Mouse (Mus musculus): ENCODE results near the gene Sumo3. TPM values are rescaled to one million over a fixed set of nuclear protein-coding genes. Genes with fewer than 3 reads are reported as not detected.

Gene Sumo3
- total RNA-seq, 2 experiments from 2014 or later, result 129 to 135 TPM

- intact Hi-C loops (cut with DNase I), result loop anchor here (5.0 kb wide), 1 partner anchor 105 kb away; the partner anchor contains the start of gene Fam207a
- DNase-seq (ENCODE audit: low spot score in 2 of 2), result peak; percentile 92 to 95
These were observed 16.4 kb downstream of the Sumo3 start, which contains the start of gene Ube2g2 for GRCm38 (mm10) chr10:77622055-77622988. Ube2g2 (plus strand) TSS chr10:77622275.

- intact Hi-C loops (cut with DNase I), result loop anchor here (5.0 kb wide), 1 partner anchor 106 kb away; the partner anchor contains the start of gene Fam207a
- peak in 1 of 2 experiments; percentile 62 for DNase-seq (ENCODE audit: low spot score in 2 of 2)
These were observed 17.2 kb downstream of the Sumo3 start for GRCm38 (mm10) chr10:77623069-77623492.

GRCm38 (mm10) chr10:77623639-77624400, 17.9 kb downstream of the Sumo3 start:
- DNase-seq (ENCODE audit: low spot score in 2 of 2), result no peak
- intact Hi-C loops (cut with DNase I), result loop anchor here (5.0 kb wide), 1 partner anchor 107 kb away; the partner anchor contains the start of gene Fam207a

- DNase-seq (ENCODE audit: low spot score in 2 of 2), result peak; percentile 55 to 73
- intact Hi-C loops (cut with DNase I), result loop anchor here (5.0 kb wide), 1 partner anchor 107 kb away; the partner anchor contains the start of gene Fam207a
These were observed 18.7 kb downstream of the Sumo3 start for GRCm38 (mm10) chr10:77624570-77624995.

GRCm38 (mm10) chr10:77626036-77626435, 20.1 kb downstream of the Sumo3 start:
- intact Hi-C loops (cut with DNase I), result loop anchor here (5.0 kb wide), 1 partner anchor 261 kb away; no protein-coding TSS in a partner anchor
- no peak for DNase-seq (ENCODE audit: low spot score in 2 of 2)

GRCm38 (mm10) chr10:77626591-77626990, 20.7 kb downstream of the Sumo3 start:
- intact Hi-C loops (cut with DNase I), result loop anchor here (5.0 kb wide), 1 partner anchor 261 kb away; no protein-coding TSS in a partner anchor
- no peak for DNase-seq (ENCODE audit: low spot score in 2 of 2)

- DNase-seq (ENCODE audit: low spot score in 2 of 2), result peak; percentile 87 to 89
These were observed 21.6 kb downstream of the Sumo3 start for GRCm38 (mm10) chr10:77627497-77627896.

GRCm38 (mm10) chr10:77629163-77629562, 23.3 kb downstream of the Sumo3 start:
- intact Hi-C loops (cut with DNase I), result loop anchor here (5.0 kb wide), 1 partner anchor 258 kb away; no protein-coding TSS in a partner anchor
- no peak for DNase-seq (ENCODE audit: low spot score in 2 of 2)

More at GRCm38 (mm10) chr10:77627497-77627896, 21.6 kb downstream of the Sumo3 start:
- intact Hi-C loops (cut with DNase I), result loop anchor here (5.0 kb wide), 1 partner anchor 260 kb away; no protein-coding TSS in a partner anchor

GRCm38 (mm10) chr10:77629970-77630369, 24.1 kb downstream of the Sumo3 start:
- intact Hi-C loops (cut with DNase I), result loop anchor here (5.0 kb wide), 1 partner anchor 257 kb away; no protein-coding TSS in a partner anchor

GRCm38 (mm10) chr10:77634016-77634415, 28.1 kb downstream of the Sumo3 start:
- intact Hi-C loops (cut with DNase I), result no loop called here
- no peak for DNase-seq (ENCODE audit: low spot score in 2 of 2)

More at GRCm38 (mm10) chr10:77629970-77630369, 24.1 kb downstream of the Sumo3 start:
- no peak for DNase-seq (ENCODE audit: low spot score in 2 of 2)

- DNase-seq (ENCODE audit: low spot score in 2 of 2), result no peak
- intact Hi-C loops (cut with DNase I), result no loop called here
These were observed 28.7 kb downstream of the Sumo3 start for GRCm38 (mm10) chr10:77634452-77635231.

GRCm38 (mm10) chr10:77636234-77636922, 30.5 kb downstream of the Sumo3 start:
- intact Hi-C loops (cut with DNase I), result no loop called here
- peak in 1 of 2 experiments; percentile 34 for DNase-seq (ENCODE audit: low spot score in 2 of 2)

GRCm38 (mm10) chr10:77638956-77639355, 33.1 kb downstream of the Sumo3 start:
- DNase-seq (ENCODE audit: low spot score in 2 of 2), result no peak
- intact Hi-C loops (cut with DNase I), result no loop called here

GRCm38 (mm10) chr10:77643160-77643559, 37.3 kb downstream of the Sumo3 start:
- intact Hi-C loops (cut with DNase I), result no loop called here
- DNase-seq (ENCODE audit: low spot score in 2 of 2), result no peak

GRCm38 (mm10) chr10:77645571-77645970, 39.7 kb downstream of the Sumo3 start:
- DNase-seq (ENCODE audit: low spot score in 2 of 2), result no peak
- intact Hi-C loops (cut with DNase I), result no loop called here

- no peak for DNase-seq (ENCODE audit: low spot score in 2 of 2)
- intact Hi-C loops (cut with DNase I), result no loop called here
These were observed 41.6 kb downstream of the Sumo3 start for GRCm38 (mm10) chr10:77647461-77647860.

GRCm38 (mm10) chr10:77647901-77648300, 42.0 kb downstream of the Sumo3 start:
- intact Hi-C loops (cut with DNase I), result no loop called here

GRCm38 (mm10) chr10:77652046-77652445, 46.1 kb downstream of the Sumo3 start:
- intact Hi-C loops (cut with DNase I), result no loop called here
- DNase-seq (ENCODE audit: low spot score in 2 of 2), result no peak

More at GRCm38 (mm10) chr10:77647901-77648300, 42.0 kb downstream of the Sumo3 start:
- DNase-seq (ENCODE audit: low spot score in 2 of 2), result no peak
